Mouse (Mus musculus) hindbrain, embryonic 13.5 days (tissue): ENCODE data around the gene Sf3b4. TPM values are rescaled to one million over a fixed set of nuclear protein-coding genes. Genes with fewer than 3 reads are reported as not detected.
"Not testable (repeated sequence)": the region's sequence is repeated elsewhere in the genome, so short reads cannot be mapped to it uniquely, and the experiment has no call there.

ENCODE experiments used
- ATAC-seq: fragments of 200-750 bp; cut with Nextera tagmentation; 2 replicates; pipeline ENCODE4 v1.8.0; 2017; ENCODE audit warnings: moderate TSS enrichment; ENCODE audit not compliant: low FRiP score
- H3K27ac ChIP-seq: fragments of 300-500 bp; sonication (generic); 2 replicates; pipeline ENCODE4 v1.5.1; 2015; ENCODE audit warnings: inconsistent platforms, mild to moderate bottlenecking, moderate library complexity
- H3K27me3 ChIP-seq: fragments of 300-500 bp; sonication (generic); 2 replicates; pipeline ENCODE4 v1.6.1; 2015; ENCODE audit warnings: mild to moderate bottlenecking, inconsistent platforms
- H3K36me3 ChIP-seq: fragments of 300-500 bp; sonication (generic); 2 replicates; pipeline ENCODE4 v1.6.1; 2015; ENCODE audit warnings: mild to moderate bottlenecking, inconsistent platforms
- H3K4me1 ChIP-seq: fragments of 300-500 bp; sonication (generic); replicated peaks from 2 replicates; pipeline ENCODE4 v1.6.1; 2015; ENCODE audit warnings: inconsistent platforms
- H3K4me2 ChIP-seq: fragments of 300-500 bp; sonication (generic); 2 replicates; pipeline ENCODE4 v1.6.1; 2015; ENCODE audit warnings: inconsistent platforms, mild to moderate bottlenecking, moderate library complexity
- H3K4me3 ChIP-seq: fragments of 300-500 bp; sonication (generic); 2 replicates; pipeline ENCODE4 v1.5.1; 2015; ENCODE audit warnings: mild to moderate bottlenecking, inconsistent platforms
- H3K9ac ChIP-seq: fragments of 300-500 bp; sonication (generic); 2 replicates; pipeline ENCODE4 v1.6.1; 2015; ENCODE audit warnings: mild to moderate bottlenecking, inconsistent platforms
- H3K9me3 ChIP-seq: fragments of 300-500 bp; sonication (generic); 2 replicates; pipeline ENCODE4 v1.6.1; 2016; ENCODE audit warnings: inconsistent platforms
- WGBS: fragments of 180-500 bp; shearing (Covaris S2); methylation state at CpG from one replicate; pipeline ENCODE4 v1.1.7; 2015; 5-methylcytosine and 5-hydroxymethylcytosine counted together
- polyA plus RNA-seq: library from polyadenylated mRNA; unstranded; fragments of >200 nt; fragmentation: Nextera tagmentation; extraction: Ambion mirVana; gene quantifications from 2 replicates; pipeline ENCODE4 v1.2.1, GENCODE M21; 2015

Gene Sf3b4
- polyA plus RNA-seq, 1 experiment from 2014 or later, result 149 TPM

- peak; percentile 75 for ATAC-seq
- Histone ChIP-seq H3K9me3 (no peaks in the 10 kb centered on the region), H3K4me2 (peak overlapping the region; percentile 88), H3K36me3 (peaks cover 3% of the 10 kb centered on the region), H3K4me3 (peak overlapping the region; percentile 39), H3K27ac (peak overlapping the region; percentile 19; the same call in 1 of the 2 replicates), H3K27me3 (peaks cover 5% of the 10 kb centered on the region; the same call in 1 of the 2 replicates), H3K9ac (peak overlapping the region; percentile 73), H3K4me1 (peaks cover 29% of the 10 kb centered on the region)
- 2% methylated on average over 12 of the region's 12 CpGs for WGBS
Measured at GRCm38 (mm10) chr3:96160803-96161516, 11.2 kb upstream of the Sf3b4 start.

DNA sequence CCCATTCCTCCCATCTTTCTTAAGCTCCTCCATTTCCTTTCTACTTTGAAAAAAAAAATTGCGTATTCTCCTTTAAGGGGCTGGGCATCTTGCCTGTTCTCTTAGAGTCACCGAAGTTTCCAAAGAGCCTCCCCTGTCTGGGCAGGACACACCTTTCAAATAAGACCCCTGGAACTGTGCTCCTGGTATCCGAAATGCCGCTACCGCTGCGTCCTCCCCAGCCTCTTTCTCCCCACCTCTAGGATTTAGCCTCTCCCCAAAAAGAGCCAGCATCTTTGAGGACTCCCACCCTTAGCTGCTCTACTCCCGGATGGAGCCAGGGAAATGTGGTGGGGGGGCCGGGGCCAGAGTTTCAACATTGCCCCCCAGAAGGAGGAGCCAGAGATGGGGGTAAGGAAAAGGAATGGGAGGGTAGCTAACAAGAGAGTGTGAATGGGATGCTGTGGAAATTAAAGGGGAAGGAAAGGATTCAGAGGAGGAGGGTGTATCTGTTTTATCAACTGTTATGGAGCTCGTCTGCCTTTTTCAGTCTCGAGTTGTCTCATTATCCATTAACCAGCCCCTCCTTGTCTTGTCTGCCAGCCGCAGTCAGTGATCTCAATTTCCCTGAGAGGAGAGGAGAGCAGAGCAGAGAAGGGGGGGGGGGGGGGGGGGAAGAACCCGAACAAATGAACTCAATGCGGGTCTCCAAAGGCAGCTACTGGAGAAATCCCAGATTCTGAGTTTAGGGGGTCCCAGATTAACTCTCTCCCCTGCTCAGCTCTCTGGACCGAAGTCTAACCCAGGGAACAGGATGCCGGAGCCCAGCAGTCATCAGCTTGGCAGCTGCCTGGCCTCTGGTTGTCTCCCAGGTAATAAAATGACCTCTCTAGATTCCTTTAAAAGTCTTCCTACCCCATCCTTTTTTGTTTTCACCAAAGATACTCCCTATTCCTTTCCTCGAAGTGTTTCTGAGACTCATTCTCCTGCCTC is 10.0 kb upstream of the Sf3b4 start, which contains the start of gene Mtmr11:
Gene Mtmr11 (plus strand): TSS at position 136 of the 972 bp plus-strand sequence.
- H3K27me3 ChIP-seq, result peaks cover 5% of the 10 kb centered on the region; the same call in 1 of the 2 replicates
- peak; percentile 30; the same call in 1 of the 2 replicates for ATAC-seq
- H3K27ac ChIP-seq, result peak within 1 kb of the TSS; percentile 19; the same call in 1 of the 2 replicates
- H3K36me3 ChIP-seq, result no peaks in the 10 kb centered on the region
- H3K4me3 ChIP-seq, result peak within 1 kb of the TSS; percentile 39
- 5% methylated on average over 16 of the region's 16 CpGs for WGBS
- peak within 1 kb of the TSS; percentile 73 for H3K9ac ChIP-seq
- no peaks in the 10 kb centered on the region for H3K9me3 ChIP-seq
- peak within 1 kb of the TSS; percentile 88 for H3K4me2 ChIP-seq
- H3K4me1 ChIP-seq, result peaks cover 29% of the 10 kb centered on the region

DNA sequence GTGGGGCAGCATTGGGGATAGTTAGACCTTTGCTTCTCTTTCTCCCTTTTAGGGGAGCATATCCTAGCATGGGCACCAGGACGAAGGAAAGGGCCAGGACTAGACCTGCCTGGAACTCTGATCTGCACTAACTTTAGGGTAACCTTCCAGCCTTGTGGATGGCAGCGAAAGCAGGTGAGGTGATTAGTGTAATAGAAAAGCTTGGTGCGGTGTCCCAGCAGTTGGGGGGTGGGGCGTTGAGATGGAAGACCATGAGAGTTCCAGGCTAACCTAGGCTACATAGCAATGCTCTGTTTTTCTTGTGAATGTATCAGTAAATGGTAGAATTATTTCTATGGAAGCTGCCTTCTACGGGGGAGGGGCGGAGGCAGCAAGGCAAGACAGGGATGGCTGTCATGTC is 9.1 kb upstream of the Sf3b4 start:
- Histone ChIP-seq H3K4me3 (no peak overlapping the region), H3K9me3 (no peaks in the 10 kb centered on the region), H3K36me3 (peaks cover 1% of the 10 kb centered on the region; the same call in 1 of the 2 replicates), H3K9ac (no peak overlapping the region), H3K4me1 (peaks cover 29% of the 10 kb centered on the region), H3K27ac (no peak overlapping the region), H3K4me2 (peak overlapping the region; percentile 88), H3K27me3 (peaks cover 5% of the 10 kb centered on the region; the same call in 1 of the 2 replicates)
- ATAC-seq, result no peak
- 88% methylated on average over 6 of the region's 6 CpGs for WGBS

- Histone ChIP-seq H3K9ac (no peak overlapping the region), H3K9me3 (no peaks in the 10 kb centered on the region), H3K27ac (no peak overlapping the region), H3K36me3 (peaks cover 3% of the 10 kb centered on the region; the same call in 1 of the 2 replicates), H3K4me2 (no peak overlapping the region), H3K27me3 (no peaks in the 10 kb centered on the region), H3K4me1 (peaks cover 25% of the 10 kb centered on the region), H3K4me3 (no peak overlapping the region)
- ATAC-seq, result no peak
- WGBS, result 69% methylated on average over 12 of the region's 12 CpGs
Measured at GRCm38 (mm10) chr3:96168466-96169158, 3.5 kb upstream of the Sf3b4 start.

- Histone ChIP-seq H3K4me2 (no peak overlapping the region), H3K9ac (no peak overlapping the region), H3K27ac (no peak overlapping the region), H3K36me3 (peaks cover 18% of the 10 kb centered on the region), H3K4me3 (no peak overlapping the region), H3K4me1 (peaks cover 41% of the 10 kb centered on the region), H3K27me3 (no peaks in the 10 kb centered on the region), H3K9me3 (no peaks in the 10 kb centered on the region)
- WGBS, result 92% methylated on average over 4 of the region's 4 CpGs
- ATAC-seq, result no peak
Measured at GRCm38 (mm10) chr3:96170276-96170675, 1.9 kb upstream of the Sf3b4 start.

DNA sequence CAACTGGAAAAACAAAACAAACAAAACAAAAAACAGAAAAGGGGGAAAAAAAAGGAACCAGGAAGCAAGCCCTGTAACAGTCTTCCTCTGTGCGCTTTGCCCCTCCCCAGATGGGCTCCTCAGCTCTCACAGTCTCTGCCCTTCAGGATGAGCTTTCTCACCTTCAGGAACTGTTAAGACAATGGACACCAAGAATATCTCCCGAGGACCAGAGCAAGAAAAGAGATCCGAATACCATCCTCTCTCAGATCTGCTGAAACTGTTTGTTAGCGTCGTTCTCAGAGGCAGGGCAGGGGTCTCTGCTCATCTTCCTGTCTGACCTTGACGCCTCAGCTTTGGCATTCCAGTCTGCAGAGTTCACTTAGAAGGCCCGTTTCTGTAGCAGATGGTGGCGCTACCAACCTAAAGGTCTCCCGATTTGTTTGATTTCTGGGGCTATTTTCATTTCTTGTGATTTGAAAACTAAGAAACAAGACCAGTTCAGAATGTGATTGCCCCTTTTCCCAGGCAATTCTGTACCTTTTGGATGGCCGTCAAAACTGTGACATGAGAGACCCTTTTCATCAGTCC is 1.1 kb upstream of the Sf3b4 start:
- no peaks in the 10 kb centered on the region for H3K27me3 ChIP-seq
- WGBS, result 70% methylated on average over 10 of the region's 10 CpGs
- peak overlapping the region; percentile 92 for H3K4me3 ChIP-seq
- H3K9me3 ChIP-seq, result no peaks in the 10 kb centered on the region
- H3K36me3 ChIP-seq, result peaks cover 24% of the 10 kb centered on the region
- H3K9ac ChIP-seq, result peak overlapping the region; percentile 91
- H3K4me2 ChIP-seq, result peak overlapping the region; percentile 99
- peaks cover 42% of the 10 kb centered on the region for H3K4me1 ChIP-seq
- ATAC-seq, result no peak
- peak overlapping the region; percentile 97 for H3K27ac ChIP-seq

DNA sequence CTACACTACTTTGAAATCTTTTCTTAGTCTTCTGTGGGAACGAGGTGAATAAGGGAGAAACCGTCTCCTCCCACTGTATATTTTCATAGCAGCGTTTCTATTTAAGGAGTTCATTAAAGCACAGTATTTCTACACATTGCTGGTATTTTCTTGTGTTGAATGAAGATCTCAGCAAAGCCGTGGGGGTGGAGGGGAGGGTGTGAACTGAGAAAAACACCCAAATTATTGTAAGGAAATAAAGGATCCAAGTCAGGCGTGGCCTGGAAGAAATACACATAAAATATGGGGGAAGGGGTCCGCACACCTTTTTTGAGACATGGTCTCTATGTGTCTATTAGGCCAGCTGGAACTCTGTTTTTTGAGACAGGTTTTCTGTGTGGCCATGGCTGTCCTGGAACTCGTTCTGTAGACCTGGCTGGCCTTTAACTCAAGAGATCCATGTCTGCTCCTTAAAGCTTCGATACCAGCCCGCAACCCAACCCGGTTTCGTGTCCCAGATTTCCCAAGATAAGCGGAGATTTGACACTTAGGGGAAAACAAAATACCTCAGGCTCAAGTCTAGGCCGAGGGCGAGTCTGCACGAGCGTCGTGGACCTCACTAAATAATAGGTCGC is 442 bp upstream of the Sf3b4 start:
- Histone ChIP-seq H3K27ac (peak overlapping the region; percentile 97), H3K4me2 (peak overlapping the region; percentile 99)
- 25% methylated on average over 18 of the region's 18 CpGs for WGBS

GRCm38 (mm10) chr3:96173185-96173584 is 1.1 kb downstream of the Sf3b4 start:
- WGBS, result 36% methylated on average over 7 of the region's 7 CpGs
- Histone ChIP-seq H3K4me3 (peak overlapping the region; percentile 92), H3K4me2 (peak overlapping the region; percentile 99), H3K27ac (peak overlapping the region; percentile 97; the same call in 1 of the 2 replicates), H3K9me3 (no peaks in the 10 kb centered on the region), H3K9ac (peak overlapping the region; percentile 91), H3K27me3 (no peaks in the 10 kb centered on the region), H3K36me3 (peaks cover 39% of the 10 kb centered on the region), H3K4me1 (peaks cover 42% of the 10 kb centered on the region)
- no peak for ATAC-seq

More for the DNA sequence above, 442 bp upstream of the Sf3b4 start:
- Histone ChIP-seq H3K27me3 (no peaks in the 10 kb centered on the region), H3K4me1 (peaks cover 42% of the 10 kb centered on the region), H3K9me3 (no peaks in the 10 kb centered on the region), H3K4me3 (peak overlapping the region; percentile 92), H3K36me3 (peaks cover 30% of the 10 kb centered on the region), H3K9ac (peak overlapping the region; percentile 91)
- ATAC-seq, result peak; percentile 22

DNA sequence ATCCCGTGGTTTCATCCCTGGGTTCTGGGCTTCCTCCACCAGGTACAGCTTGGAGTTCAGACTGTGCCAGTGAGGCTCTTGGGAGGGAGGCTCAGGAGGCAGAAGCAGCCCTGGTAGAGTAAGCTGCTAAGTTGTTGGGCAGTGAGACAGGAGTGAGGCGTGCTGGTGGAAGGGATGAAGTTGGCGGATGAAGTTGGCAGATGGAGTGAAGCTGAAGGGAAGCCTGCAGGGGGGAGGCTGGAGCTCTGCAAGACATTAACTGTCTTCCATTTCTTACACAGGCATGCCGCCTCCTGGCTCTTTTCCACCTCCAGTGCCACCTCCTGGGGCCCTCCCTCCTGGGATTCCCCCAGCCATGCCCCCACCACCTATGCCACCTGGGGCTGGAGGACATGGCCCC is 1.9 kb downstream of the Sf3b4 start:
- peaks cover 44% of the 10 kb centered on the region for H3K36me3 ChIP-seq
- H3K4me1 ChIP-seq, result peaks cover 42% of the 10 kb centered on the region
- H3K4me2 ChIP-seq, result peak overlapping the region; percentile 27; the same call in 1 of the 2 replicates
- ATAC-seq, H3K9ac ChIP-seq, H3K4me3 ChIP-seq, H3K27me3 ChIP-seq, H3K27ac ChIP-seq, H3K9me3 ChIP-seq: not testable (repeated sequence)
- WGBS, result 88% methylated on average over 4 of the region's 4 CpGs

- ATAC-seq, result no peak
- no peak overlapping the region for H3K27ac ChIP-seq
- WGBS, result 96% methylated on average over 6 of the region's 6 CpGs
- no peaks in the 10 kb centered on the region for H3K27me3 ChIP-seq
- no peaks in the 10 kb centered on the region for H3K9me3 ChIP-seq
- H3K4me1 ChIP-seq, result peaks cover 44% of the 10 kb centered on the region
- no peak overlapping the region for H3K4me2 ChIP-seq
- H3K4me3 ChIP-seq, result no peak overlapping the region
- no peak overlapping the region for H3K9ac ChIP-seq
- H3K36me3 ChIP-seq, result peaks cover 48% of the 10 kb centered on the region
Measured at GRCm38 (mm10) chr3:96175251-96175650, 3.1 kb downstream of the Sf3b4 start.

DNA sequence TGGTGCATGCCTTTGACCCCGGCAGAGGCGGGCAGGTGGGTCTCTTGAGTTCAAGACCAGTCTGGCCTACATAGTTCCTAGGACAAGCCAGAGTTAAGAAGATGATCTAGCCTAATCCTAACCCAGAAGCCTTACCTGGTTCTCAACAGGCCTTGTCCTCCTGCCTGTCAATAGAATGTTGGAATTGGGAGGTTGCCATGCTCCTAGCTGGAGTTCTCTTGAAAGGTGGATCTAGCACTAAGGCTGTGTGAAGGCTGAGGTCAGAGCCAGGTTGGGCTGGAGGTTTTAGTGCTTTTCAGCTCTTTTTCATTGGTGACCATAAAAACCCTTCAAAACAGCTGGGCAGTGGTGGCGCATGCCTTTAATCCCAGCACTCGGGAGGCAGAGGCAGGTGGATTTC is 6.3 kb downstream of the Sf3b4 start:
- 93% methylated on average over 4 of the region's 4 CpGs for WGBS
- Histone ChIP-seq H3K4me3 (no peak overlapping the region), H3K4me2 (no peak overlapping the region), H3K36me3 (peaks cover 48% of the 10 kb centered on the region), H3K9ac (no peak overlapping the region), H3K4me1 (peaks cover 48% of the 10 kb centered on the region), H3K27ac (no peak overlapping the region), H3K9me3 (no peaks in the 10 kb centered on the region), H3K27me3 (no peaks in the 10 kb centered on the region)
- no peak for ATAC-seq
